Mouse (Mus musculus) adrenal gland, adult 2 months (tissue): ENCODE data around the gene Ndufs1. TPM values are rescaled to one million over a fixed set of nuclear protein-coding genes. Genes with fewer than 3 reads are reported as not detected.

Experiments used
- DNase-seq: peaks from one replicate; pipeline ENCODE4 v3.0.0; 2021
- microRNA-seq, 2 experiments: library from miRNA; unstranded; fragments of <30 nt; microRNA quantifications; one replicate each; pipeline ENCODE4 v1.2.0; 2021
- polyA plus RNA-seq: library from polyadenylated mRNA; depleted of rRNA; stranded (reverse); fragments of >200 nt; gene quantifications from 2 replicates; pipeline ENCODE4 v1.2.3, GENCODE M21; 2012; rRNA removed
- total RNA-seq, 2 experiments: library from RNA; stranded (reverse); gene quantifications; 2 replicates each; pipeline ENCODE4 v1.2.3; 2021

The Ndufs1 gene
- total and polyA plus RNA-seq, 3 experiments: 21.5 to 280 (median 280) TPM

DNA sequence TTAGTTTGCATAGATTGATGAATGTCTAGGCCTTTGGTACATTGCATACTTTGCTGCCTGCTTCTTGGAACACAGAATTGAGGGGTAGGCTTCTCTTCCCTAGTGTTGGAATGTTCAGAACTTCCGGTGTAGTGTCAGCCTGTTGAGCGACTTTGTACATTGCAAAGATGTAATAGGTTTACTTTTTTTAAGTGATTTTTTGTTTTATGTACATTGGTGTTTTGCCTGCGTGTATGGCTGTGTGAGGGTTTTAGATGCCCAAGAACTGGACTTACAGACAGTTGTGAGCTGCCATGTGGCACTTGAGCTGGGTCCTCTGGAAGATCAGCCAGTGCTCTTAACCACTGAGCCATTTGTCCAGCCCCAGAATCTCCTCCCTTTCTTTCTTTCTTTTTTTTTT, 61.1 kb downstream of the Ndufs1 start:
- DNase-seq: no peak

DNA sequence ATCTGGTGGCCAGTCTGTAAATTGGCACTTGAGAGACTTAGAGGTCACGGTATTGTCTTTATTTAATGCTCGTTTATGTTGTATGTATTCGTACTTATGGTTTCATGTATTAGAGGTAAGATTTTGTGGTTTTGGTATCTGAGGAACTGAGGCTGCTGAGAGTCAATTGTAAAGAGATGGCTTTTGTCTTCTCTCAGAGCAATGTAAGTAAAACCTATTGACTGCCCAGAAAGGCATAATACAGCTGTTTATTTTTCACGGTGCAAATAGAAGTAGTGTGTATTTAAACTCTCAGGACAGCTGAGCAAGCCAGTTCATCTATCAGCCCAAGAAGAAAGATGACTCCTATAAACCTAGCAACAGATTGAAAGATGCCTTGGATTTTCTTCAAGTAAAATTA, 61.5 kb downstream of the Ndufs1 start:
- no peak for DNase-seq

DNA sequence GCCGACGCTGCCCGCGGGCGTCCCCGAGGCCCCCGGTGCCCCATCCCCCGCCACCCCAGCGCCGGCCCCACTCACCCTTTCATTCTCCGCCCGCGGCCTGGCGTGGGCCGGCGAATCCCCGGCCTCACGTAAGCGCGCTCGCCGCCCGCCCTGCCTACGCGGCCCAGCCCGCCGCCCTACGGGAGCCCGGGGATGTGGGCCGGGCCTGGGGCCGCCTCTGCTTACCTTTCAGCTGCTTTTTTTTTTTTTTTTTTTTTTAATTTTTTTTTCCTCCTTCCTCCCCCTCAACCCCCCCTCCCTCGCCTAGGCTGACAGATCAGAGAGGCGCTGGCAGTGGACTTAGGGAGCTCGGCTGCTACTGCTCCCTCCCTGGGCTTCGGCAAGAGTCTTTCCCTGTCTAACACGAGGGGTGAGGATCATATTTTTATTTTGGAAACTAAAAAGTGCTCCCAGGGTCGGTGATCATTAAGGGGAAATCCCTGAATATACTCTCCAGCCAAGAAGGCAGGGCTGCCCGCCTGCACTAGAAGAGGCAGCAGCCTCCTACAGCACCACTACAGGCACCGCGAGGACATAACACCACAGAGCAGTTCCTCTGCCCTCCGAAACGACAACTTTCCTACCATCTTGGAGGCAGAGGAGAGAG, 62.4 kb downstream of the Ndufs1 start, which contains the start of gene Ino80d:
Gene Ino80d, minus strand, starts transcription at position 532 of the 646 bp plus-strand sequence.
- DNase-seq: peak; percentile 88

DNA sequence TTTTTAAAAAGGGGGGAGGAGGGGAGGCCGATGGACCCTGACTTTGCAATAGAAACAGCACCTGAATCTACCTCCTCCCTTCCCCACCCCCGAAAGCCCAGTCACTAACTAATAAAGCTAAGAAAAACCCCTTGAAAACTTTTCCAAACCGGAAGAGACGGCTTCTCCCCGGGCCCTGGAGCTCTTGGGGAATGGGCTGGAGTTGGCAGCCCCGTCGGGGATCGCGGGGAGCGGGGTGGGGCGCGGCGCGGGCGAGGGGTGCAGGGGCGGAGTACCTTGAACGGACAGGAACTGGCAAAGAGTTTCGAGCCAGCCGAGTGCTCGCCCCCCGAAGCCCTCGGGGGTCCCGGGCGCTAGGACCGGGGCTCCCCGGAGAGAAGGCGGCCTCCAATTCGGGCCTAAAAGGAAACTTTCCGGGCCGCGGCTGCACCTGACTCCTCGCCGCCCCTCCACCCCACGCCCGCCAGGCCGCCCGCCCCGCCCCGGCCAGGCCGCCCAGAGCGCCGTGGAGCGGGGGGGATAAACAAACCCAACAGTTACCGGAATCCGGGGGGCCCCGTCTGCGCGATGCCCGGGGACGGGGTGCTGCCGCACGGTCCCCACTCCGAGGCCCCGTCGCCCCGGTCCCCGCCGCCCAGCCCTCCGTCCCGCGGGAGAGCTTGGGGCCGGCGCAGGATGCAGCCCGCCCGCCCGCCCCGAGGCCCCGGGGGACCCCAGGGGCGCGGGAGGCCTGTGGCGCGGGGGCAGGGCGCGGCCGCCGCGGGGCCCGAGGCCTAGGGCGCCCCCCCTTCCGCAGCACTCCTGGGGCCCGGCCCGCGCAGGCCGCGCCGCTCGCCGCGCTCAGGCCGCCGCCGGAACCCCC, 63.1 kb downstream of the Ndufs1 start:
- DNase-seq: peak; percentile 81

DNA sequence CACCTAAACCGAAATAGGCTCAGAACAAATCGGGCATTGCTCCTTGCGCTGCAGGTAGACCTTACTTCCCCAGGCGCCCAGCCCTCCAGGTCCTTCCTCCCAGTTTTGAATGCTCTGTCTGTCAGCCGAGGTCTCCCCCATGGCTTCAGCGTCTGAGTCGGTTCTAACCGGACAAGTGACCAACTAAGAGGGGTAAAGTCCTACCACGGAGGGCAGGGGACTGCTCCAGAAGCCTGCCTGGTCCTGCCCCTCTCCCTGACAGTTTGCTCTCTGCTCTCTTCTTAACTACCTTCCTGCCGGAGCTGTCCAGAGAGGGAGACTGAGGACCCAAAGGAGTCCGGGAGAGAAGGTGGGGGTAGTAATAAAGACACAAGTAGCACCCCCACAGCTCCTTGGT, 63.8 kb downstream of the Ndufs1 start:
- peak; percentile 64 for DNase-seq

DNA sequence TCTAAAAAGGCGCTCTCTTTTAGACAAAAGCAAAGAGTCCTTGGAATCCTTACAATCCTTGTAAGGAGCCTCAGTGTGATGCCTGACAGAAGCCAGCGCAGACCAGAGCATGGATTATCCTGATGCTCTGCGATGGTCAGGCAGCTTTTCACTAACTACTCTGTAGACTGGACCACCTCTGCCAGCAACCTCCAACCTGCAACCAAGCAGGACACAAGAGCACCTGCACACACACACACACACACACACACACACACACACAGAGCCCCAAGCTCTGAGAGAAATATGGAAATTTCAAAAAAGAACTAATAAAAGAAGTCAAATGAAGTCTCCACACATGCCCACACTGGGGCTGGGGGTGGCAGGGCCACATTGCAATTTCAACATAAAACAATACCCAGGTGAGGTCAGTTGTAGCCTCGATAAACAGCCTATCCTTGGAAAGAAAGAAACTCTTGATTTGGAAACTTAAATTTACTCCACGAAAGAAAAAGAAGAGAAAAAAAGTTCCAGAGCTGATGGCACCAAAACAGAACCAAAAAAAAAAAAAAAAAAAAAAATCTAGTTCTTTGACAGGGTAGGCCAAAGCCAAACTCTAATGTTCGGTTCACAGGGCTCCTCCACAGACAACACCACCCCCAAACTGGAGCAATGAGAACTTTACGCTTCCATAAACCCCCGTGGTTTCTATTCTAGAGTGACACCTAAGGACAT, 64.3 kb downstream of the Ndufs1 start:
- no peak for DNase-seq

DNA sequence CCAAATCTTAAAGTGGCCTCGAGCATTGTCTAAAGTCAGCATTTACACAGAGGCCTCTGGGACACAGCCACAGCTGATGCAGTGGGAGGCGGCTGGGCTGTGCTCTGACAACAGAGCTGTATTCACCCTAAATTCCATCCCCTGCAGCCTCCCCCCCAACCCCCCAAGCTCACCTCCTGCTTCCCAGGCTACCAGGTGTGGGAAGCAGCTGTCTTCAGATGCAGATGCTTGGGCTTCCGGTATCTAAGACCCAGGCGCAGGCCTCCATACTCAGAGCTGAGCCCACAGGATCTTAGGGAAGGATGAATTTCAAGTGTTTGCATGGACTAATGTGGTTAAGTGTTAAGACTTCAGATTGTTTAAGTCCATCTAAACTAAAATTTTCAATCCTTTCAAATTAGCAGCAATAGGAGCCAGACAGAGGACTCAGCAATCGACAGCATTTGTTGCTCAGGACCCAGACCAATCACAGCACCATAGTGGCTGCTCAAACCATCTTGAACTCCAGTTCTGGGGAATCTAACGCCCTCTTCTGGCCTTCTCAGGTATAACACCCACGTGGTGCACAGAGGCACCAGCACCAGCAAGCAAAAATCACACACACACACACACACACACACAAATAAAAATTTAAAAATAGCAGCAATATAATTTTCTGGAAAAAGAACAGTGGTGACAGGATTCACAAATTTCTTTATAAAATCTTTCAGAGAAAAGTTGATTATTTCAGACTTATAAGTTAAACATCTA, 65.9 kb downstream of the Ndufs1 start:
- no peak for DNase-seq

DNA sequence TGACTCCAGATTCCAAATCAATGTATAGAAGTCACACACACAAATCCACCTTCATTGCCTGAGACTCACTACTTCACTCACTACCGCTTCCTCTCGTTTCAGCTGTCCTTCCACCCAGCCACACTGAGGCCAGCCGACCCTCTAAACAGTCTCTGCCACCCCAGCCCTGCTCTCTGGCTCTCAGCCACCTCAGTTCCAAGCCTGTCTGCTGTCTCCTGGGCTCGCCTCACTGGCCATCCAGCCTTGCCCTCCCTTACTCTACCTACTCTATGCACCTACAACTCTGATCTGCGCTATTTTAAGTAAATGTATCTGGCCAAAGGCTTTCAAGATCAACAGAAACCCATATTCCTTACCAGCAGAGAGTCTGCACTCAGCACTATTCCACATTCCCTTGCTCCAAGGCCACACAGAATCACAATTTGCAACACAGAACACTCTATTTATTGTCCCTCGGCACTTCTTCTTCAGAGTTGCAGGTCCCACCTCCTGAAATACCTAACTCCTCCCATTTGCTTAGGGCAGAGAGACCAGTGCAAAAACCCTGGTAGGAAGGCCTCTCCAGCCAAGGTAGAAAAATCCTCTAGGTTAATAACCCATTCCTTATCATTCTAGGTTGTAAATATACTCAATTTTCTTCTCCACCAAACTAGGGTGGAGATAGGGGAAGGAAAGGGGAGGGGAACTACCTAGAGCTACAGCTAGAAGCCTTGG, 68.9 kb downstream of the Ndufs1 start:
- DNase-seq: peak; percentile 47

DNA sequence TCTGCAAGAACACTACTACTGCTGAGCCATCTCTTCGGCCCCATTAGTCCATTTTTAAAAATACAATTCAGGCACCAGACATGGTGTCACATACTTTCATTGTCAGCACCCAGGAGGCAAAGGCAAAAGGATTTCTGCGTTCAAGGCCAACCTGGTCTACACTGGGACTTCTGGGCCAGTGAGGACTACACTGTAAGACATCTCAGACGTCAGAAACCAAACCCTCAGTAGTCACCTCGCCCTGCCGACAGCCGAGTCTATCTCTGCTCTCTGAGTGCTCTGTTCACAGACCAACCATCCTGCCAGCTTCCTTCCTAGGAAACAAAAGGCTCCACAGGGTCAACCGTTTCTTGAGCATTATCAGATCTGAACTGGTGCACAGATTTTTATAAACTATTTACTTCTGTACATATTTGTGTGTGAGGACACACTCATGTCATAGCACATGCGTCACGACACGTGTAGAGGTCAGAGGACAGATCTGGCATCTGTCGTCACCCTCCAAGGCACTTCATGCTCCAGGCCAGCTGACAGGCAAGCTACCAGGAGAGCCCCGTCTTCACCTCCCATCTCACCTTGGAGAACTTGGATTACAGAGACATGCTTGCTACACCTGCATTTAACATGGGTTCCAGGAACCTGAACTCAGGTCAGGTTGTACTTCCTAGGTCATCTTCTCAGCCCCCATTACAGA, 73.7 kb downstream of the Ndufs1 start:
- DNase-seq: no peak

DNA sequence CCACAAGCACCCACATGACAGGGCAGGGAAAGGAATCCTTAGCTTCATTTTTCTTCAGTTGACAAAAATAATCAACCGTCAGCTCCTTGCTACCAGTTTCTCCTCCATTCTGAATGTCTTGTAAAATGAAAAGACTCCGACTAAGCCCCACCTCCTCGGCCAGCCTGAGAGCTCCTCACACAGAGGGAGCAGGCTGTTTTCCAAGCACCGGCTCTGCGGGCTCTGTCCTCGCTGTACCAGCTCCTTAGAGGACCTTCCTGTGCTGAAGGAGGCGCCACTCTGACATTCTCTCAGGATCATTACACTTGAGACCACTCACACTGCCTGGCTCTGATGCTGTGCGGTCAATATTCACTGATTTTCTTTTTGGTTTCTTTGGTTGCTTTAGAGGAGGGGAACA, 76.4 kb downstream of the Ndufs1 start:
- no peak for DNase-seq

DNA sequence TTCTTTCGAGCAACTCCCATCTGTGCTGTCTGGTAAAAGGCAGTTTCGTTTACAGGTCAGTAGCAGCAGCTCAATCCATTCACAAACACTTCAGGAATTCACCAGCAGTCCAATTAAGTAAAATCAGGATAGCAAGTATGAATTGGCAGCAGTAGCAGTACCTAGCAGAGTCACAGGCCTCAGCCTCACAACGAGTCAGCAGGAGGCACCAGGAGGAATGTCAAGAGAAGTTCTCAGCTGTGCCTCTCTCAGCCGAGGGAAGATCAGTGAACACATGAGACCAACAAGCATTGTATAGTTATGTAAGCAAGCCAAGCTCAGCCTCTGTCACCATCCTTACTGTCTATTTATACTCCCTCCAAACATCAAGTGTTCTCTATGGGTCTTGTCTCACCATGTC, 77.8 kb downstream of the Ndufs1 start:
- DNase-seq: no peak

DNA sequence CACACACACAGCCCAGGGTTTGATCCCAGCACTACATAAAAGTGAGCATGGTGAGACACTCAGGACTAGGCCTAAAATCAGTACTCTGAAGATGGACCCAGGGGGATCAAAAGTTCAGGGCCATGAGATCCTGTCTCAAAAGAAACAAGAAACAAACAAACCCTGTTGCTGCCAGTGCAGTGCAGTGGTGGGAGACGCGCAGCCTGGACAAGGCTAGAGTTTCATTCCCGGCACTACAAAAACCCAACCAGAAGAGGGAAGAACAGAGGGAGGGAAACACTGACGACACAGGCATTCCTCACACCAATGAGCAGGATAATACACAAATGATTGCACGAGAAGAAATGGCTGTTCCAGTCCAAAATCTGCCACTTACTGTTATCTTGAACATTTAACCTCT, 80.6 kb downstream of the Ndufs1 start:
- no peak for DNase-seq

Small RNA genes lying within 50 kb of the gene (microRNA-seq; reads per million reads assigned to microRNA genes)
- gene Gm24557 (0 reads per million in 2 experiments), gene Gm27512 (0 reads per million in 2 experiments)

Other genes with a start within 250 kb of the Ndufs1 start
- gene Ino80d, start 62.2 kb downstream of the Ndufs1 start, total RNA-seq: 10 to 100 TPM; 20.4 to 32.6 TPM
- gene Ino80d, start 62.2 kb downstream of the Ndufs1 start, polyA plus RNA-seq: 10.6 and 10.7 TPM in 2 replicates
- gene Eef1b2, start within 50 bp of the Ndufs1 start, total RNA-seq: 100 to 1,000 TPM; 456 to 691 TPM
- gene Eef1b2, start within 50 bp of the Ndufs1 start, polyA plus RNA-seq: 195 and 300 TPM in 2 replicates
- under 1 TPM; 0.28 to 0.40 TPM for gene Gpr1, start 37.7 kb upstream of the Ndufs1 start, total RNA-seq
- 0.10 and 0.12 TPM in 2 replicates for gene Gpr1, start 37.7 kb upstream of the Ndufs1 start, polyA plus RNA-seq
- 10 to 100 TPM in 1 of 2 experiments, 1 to 10 TPM in 1; 8.6 to 13.6 TPM for gene Zdbf2, start 96.4 kb upstream of the Ndufs1 start, total RNA-seq
- gene Zdbf2, start 96.4 kb upstream of the Ndufs1 start, polyA plus RNA-seq: 0.37 and 1.4 TPM in 2 replicates